Mouse (Mus musculus) megakaryocyte, adult 5-6 weeks (primary cell): ENCODE data around the gene Prkcd. TPM values are rescaled to one million over a fixed set of nuclear protein-coding genes. Genes with fewer than 3 reads are reported as not detected.

Source experiments
- ATAC-seq: 2 replicates; pipeline ENCODE4 v1.8.0; 2016; ENCODE audit warnings: mild to moderate bottlenecking, inconsistent platforms; ENCODE audit not compliant: poor library complexity, severe bottlenecking
- total RNA-seq, 2 experiments: library from RNA; stranded (forward) in 1 of 2; stranded (reverse) in 1 of 2; fragments of 153-499, 151-499 nt in 1 of 2; fragments of 221-1000, 200-1000 nt in 1 of 2; gene quantifications; 2 replicates each; pipeline versions ENCODE4 v1.2.3 to v1.2.4; 2015 to 2017

Prkcd gene
- total RNA-seq, 2 experiments from 2014 or later = 274 to 424 TPM

DNA sequence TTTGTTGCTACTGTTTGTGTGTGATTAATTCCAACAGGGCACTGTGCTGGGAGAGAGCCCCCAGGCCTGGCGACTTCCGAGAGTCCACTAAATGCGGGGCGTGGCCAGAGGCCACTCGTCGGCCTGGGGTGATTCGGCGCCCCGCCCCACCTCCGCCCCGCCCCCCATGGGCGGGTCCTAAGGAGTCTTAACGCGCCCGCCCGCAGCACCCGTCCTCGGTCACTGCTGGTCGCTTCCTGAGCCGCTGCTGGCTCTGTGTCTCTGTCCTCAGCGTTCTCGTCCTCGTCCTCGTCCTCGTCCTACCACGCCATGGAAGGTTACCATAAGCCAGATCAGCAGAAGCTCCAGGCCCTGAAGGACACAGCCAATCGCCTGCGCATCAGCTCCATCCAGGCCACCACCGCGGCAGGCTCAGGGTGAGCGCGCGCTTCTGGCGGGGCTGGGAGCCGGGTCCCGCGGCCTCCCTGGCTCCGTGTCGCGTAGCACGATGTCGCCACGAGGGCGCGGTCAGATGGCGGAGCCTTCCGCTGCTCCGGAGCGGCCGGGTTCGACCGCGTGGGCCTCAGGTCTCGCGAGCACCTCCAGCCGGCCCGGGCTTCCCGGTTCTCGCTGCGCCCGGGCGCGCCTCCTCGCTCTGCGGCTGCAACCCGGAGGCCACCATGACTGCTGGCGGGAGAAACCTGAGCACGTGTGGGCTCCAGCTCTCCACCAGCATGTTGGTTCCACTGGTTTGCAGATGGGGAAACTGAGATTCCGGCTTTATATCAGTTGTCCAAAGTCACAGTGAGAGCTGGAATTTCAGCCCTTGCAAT is 76.8 kb downstream of the Prkcd start:
- peak; percentile 78 for ATAC-seq

DNA sequence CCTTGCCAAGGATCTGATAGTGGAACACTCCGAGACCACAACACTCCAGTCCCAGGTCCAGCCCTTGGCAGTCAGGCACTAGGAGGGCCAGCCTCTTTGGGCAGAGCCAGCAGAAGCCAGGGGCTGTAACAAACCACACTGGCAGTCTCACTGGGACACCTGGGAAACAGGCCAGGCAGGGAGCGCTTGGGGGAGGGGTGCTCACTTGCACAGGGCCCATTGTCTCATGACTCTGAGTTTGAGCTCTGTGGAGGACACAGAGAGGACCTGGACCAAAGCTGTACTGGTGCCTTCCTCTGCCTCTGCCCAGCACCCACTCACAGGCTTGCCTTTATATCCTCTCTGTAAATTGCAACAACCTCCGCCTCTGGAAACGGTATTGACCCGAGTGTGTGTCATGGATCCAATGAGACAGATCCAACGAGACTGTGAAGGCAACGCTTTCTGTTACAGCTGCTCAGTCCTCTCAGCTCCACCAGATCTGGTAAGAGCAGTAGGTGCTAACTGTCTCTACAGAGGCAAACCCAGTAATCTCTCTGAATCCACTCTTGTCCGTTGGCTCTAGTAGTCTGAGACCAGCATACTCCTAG is 77.8 kb downstream of the Prkcd start, which contains the start of gene Tkt:
Gene Tkt (plus strand): TSS at position 229 of the 590 bp plus-strand sequence.
- 0 out of 2 replicates have a peak, but pooled peaks have one; percentile 1 for ATAC-seq

Other genes with a start within 250 kb of the Prkcd start
- gene Dcp1a, start 146.7 kb downstream of the Prkcd start, total RNA-seq (2015) = 30.0 and 34.6 TPM in 2 replicates
- 25.7 and 33.0 TPM in 2 replicates for gene Dcp1a, start 146.7 kb downstream of the Prkcd start, total RNA-seq (2017)
- 3.7 and 5.0 TPM in 2 replicates for gene Cacna1d, start 134.8 kb downstream of the Prkcd start, total RNA-seq (2015)
- 3.9 and 4.3 TPM in 2 replicates for gene Cacna1d, start 134.8 kb downstream of the Prkcd start, total RNA-seq (2017)
- 195 and 196 TPM in 2 replicates for gene Tkt, start 77.9 kb downstream of the Prkcd start, total RNA-seq (2015)
- gene Tkt, start 77.9 kb downstream of the Prkcd start, total RNA-seq (2017) = 517 and 539 TPM in 2 replicates
- 7.4 and 11.0 TPM in 2 replicates for gene Rft1, start 28.1 kb upstream of the Prkcd start, total RNA-seq (2015)
- gene Rft1, start 28.1 kb upstream of the Prkcd start, total RNA-seq (2017) = 12.8 TPM in 2 replicates
- gene Sfmbt1, start 88.6 kb upstream of the Prkcd start, total RNA-seq (2015) = 6.5 and 7.0 TPM in 2 replicates
- 7.3 and 7.6 TPM in 2 replicates for gene Sfmbt1, start 88.6 kb upstream of the Prkcd start, total RNA-seq (2017)
- gene Tmem110, start 199.4 kb upstream of the Prkcd start, total RNA-seq (2015) = 7.9 and 9.0 TPM in 2 replicates
- gene Tmem110, start 199.4 kb upstream of the Prkcd start, total RNA-seq (2017) = 12.0 and 12.2 TPM in 2 replicates